Mouse (Mus musculus) liver, embryonic 14.5 days (tissue): ENCODE data around the gene Hoxd11.

Experiments used
- CTCF ChIP-seq: IDR thresholded peaks from 2 replicates; pipeline ENCODE4 v1.5.1; 2016; ENCODE audit warnings: antibody characterized with exemption, low read depth, control low read depth
- EP300 ChIP-seq: IDR thresholded peaks from 2 replicates; pipeline ENCODE4 v1.6.1; 2016; ENCODE audit warnings: antibody characterized with exemption, low read depth

DNA sequence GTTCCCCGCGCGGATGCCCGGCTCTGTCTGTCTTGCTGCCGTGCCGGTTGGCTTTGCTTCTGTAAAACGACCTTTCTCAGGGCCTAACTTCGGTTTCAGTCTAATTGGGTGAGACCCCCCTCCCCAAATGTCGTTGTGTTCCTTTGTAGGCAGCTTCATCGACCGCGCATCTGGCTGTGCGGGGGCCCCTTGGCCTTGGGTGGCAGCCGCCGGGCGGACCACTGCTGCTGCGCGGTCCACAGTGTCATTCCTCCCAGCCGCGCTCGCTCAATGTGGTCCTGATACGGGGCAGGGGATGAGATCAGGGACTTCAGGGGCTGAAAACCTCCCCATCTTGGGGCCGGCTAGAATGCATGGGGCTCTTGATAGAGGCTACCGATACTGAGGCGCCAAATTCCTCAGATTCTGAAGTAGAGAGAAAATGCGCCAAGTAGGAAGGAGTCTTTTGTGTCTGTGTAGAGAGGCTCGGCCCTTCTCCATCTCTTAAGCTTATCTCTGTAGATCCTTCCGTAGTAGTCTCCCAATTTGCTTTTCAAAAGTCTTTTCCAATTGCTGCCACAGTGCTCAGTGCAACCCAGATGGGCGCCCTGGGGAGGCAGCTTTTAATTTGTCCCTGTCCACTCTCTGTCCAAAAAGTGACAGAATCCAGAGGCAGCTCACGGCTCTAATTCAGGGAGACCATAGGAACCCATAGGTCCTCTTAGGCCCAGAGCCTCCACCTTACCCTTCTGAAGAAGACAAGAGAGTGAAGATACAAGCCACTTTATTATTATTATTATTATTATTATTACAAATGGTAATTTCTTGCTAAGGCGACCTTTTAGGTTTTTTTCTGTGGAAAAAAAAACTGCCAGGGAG is 8.6 kb downstream of the Hoxd11 start:
- TF ChIP-seq CTCF (no peak), EP300 (no peak)
